Mouse (Mus musculus) hindbrain, postnatal 0 days (tissue): Measurements from ENCODE around the gene Lmo7. TPM values are rescaled to one million over a fixed set of nuclear protein-coding genes. Genes with fewer than 3 reads are reported as not detected.

Experiments
- ATAC-seq: fragments of 200-750 bp; cut with Nextera tagmentation; 2 replicates; pipeline ENCODE4 v1.8.0; 2017; ENCODE audit warnings: mild to moderate bottlenecking, moderate TSS enrichment, moderate library complexity
- DNase-seq: peaks from one replicate; pipeline ENCODE4 v3.0.0-alpha.2; 2015; ENCODE audit warnings: low spot score
- H3K27ac ChIP-seq: fragments of 300-500 bp; sonication (generic); 2 replicates; pipeline ENCODE4 v1.5.1; 2014; ENCODE audit warnings: mild to moderate bottlenecking
- H3K27me3 ChIP-seq: fragments of 300-500 bp; sonication (generic); 2 replicates; pipeline ENCODE4 v1.6.1; 2014; ENCODE audit warnings: low read length, mixed read lengths; ENCODE audit not compliant: insufficient read depth
- H3K36me3 ChIP-seq: fragments of 300-500 bp; sonication (generic); 2 replicates; pipeline ENCODE4 v1.6.1; 2014; ENCODE audit warnings: low read length, mixed read lengths; ENCODE audit not compliant: insufficient read depth
- H3K4me1 ChIP-seq: fragments of 300-500 bp; sonication (generic); 2 replicates; pipeline ENCODE4 v1.6.1; 2014; ENCODE audit warnings: antibody characterized with exemption, low read length, mixed read lengths; ENCODE audit not compliant: insufficient read depth
- H3K4me2 ChIP-seq: fragments of 300-500 bp; sonication (generic); 2 replicates; pipeline ENCODE4 v1.6.1; 2014; ENCODE audit warnings: low read depth, mild to moderate bottlenecking, low read length, moderate library complexity, mixed read lengths
- H3K4me3 ChIP-seq: fragments of 300-500 bp; sonication (generic); 2 replicates; pipeline ENCODE4 v1.5.1; 2014; ENCODE audit warnings: low read length
- H3K9ac ChIP-seq: fragments of 300-500 bp; sonication (generic); replicated peaks from 2 replicates; pipeline ENCODE4 v1.6.1; 2014; ENCODE audit warnings: mild to moderate bottlenecking, low read length, moderate library complexity, mixed read lengths
- H3K9me3 ChIP-seq: fragments of 300-500 bp; sonication (generic); 2 replicates; pipeline ENCODE4 v1.6.1; 2016; ENCODE audit warnings: low read length, mixed read lengths
- CTCF ChIP-seq: IDR thresholded peaks from 2 replicates; pipeline ENCODE4 v1.5.1; 2016; ENCODE audit warnings: antibody characterized with exemption, control low read depth, low read depth
- WGBS: fragments of 180-500 bp; shearing (Covaris S2); extraction: QIAGEN DNeasy Blood & Tissue Kit; methylation state at CpG from one replicate; pipeline ENCODE4 v1.1.7; 2014; 5-methylcytosine and 5-hydroxymethylcytosine counted together
- polyA plus RNA-seq: library from polyadenylated mRNA; unstranded; fragments of >200 nt; fragmentation: Nextera tagmentation; extraction: Ambion mirVana; gene quantifications from 2 replicates; pipeline ENCODE4 v1.2.1, GENCODE M21; 2015
- total RNA-seq: library from RNA; depleted of rRNA; stranded (reverse); fragments of >200 nt; gene quantifications from 2 replicates; pipeline ENCODE4 v1.2.3, GENCODE M21; 2014

The Lmo7 gene
- total and polyA plus RNA-seq, 2 experiments from 2014 or later: 2.3 to 10.6 TPM

GRCm38 (mm10) chr14:101806058-101806457 lies 76.3 kb downstream of the Lmo7 start:
- H3K36me3 ChIP-seq: no peaks in the 10 kb centered on the region
- H3K9me3 ChIP-seq: no peaks in the 10 kb centered on the region
- H3K27ac ChIP-seq: no peak overlapping the region
- ATAC-seq (no peak), DNase-seq (no peak)
- H3K4me3 ChIP-seq: no peak overlapping the region
- no peak for TF ChIP-seq CTCF
- H3K27me3 ChIP-seq: no peaks in the 10 kb centered on the region
- 53% methylated on average over 5 of the region's 5 CpGs for WGBS
- H3K4me2 ChIP-seq: no peak overlapping the region
- H3K9ac ChIP-seq: no peak overlapping the region
- no peaks in the 10 kb centered on the region for H3K4me1 ChIP-seq

GRCm38 (mm10) chr14:101806607-101807006 lies 76.8 kb downstream of the Lmo7 start:
- Histone ChIP-seq H3K9me3 (no peaks in the 10 kb centered on the region), H3K4me3 (no peak overlapping the region), H3K27me3 (no peaks in the 10 kb centered on the region), H3K27ac (no peak overlapping the region), H3K36me3 (no peaks in the 10 kb centered on the region), H3K4me2 (no peak overlapping the region), H3K9ac (no peak overlapping the region), H3K4me1 (no peaks in the 10 kb centered on the region)
- 41% methylated on average over 4 of the region's 4 CpGs for WGBS
- TF ChIP-seq CTCF: no peak
- ATAC-seq (no peak), DNase-seq (no peak)

GRCm38 (mm10) chr14:101816450-101816849 lies 86.7 kb downstream of the Lmo7 start:
- TF ChIP-seq CTCF: no peak
- Histone ChIP-seq H3K4me3 (no peak overlapping the region), H3K36me3 (no peaks in the 10 kb centered on the region), H3K4me1 (no peaks in the 10 kb centered on the region), H3K4me2 (no peak overlapping the region), H3K27ac (no peak overlapping the region), H3K9ac (no peak overlapping the region), H3K9me3 (no peaks in the 10 kb centered on the region), H3K27me3 (no peaks in the 10 kb centered on the region)
- ATAC-seq (peak; percentile 83), DNase-seq (peak; percentile 62)
- 54% methylated on average over 5 of the region's 5 CpGs for WGBS

GRCm38 (mm10) chr14:101822390-101822789 lies 92.6 kb downstream of the Lmo7 start:
- Histone ChIP-seq H3K4me2 (no peak overlapping the region), H3K27me3 (no peaks in the 10 kb centered on the region), H3K27ac (no peak overlapping the region), H3K9me3 (no peaks in the 10 kb centered on the region), H3K4me1 (no peaks in the 10 kb centered on the region), H3K9ac (no peak overlapping the region), H3K4me3 (no peak overlapping the region), H3K36me3 (no peaks in the 10 kb centered on the region)
- no peak for TF ChIP-seq CTCF
- ATAC-seq: no peak
- peak; percentile 12 for DNase-seq
- 86% methylated on average over 6 of the region's 6 CpGs for WGBS

- Histone ChIP-seq H3K9me3 (no peaks in the 10 kb centered on the region), H3K27me3 (no peaks in the 10 kb centered on the region), H3K27ac (no peak overlapping the region), H3K4me2 (no peak overlapping the region), H3K4me3 (no peak overlapping the region), H3K36me3 (no peaks in the 10 kb centered on the region), H3K9ac (no peak overlapping the region), H3K4me1 (no peaks in the 10 kb centered on the region)
- TF ChIP-seq CTCF: no peak
- DNase-seq: no peak
- ATAC-seq: no peak
- WGBS: 45% methylated on average over 4 of the region's 4 CpGs
Measured at GRCm38 (mm10) chr14:101822871-101823270, 93.1 kb downstream of the Lmo7 start.

- 58% methylated on average over 5 of the region's 5 CpGs for WGBS
- no peak overlapping the region for H3K4me2 ChIP-seq
- no peak overlapping the region for H3K4me3 ChIP-seq
Measured at GRCm38 (mm10) chr14:101829676-101830075, 99.9 kb downstream of the Lmo7 start.

GRCm38 (mm10) chr14:101830116-101830515 lies 100.4 kb downstream of the Lmo7 start:
- no peak overlapping the region for H3K4me2 ChIP-seq
- WGBS: 35% methylated on average over 6 of the region's 6 CpGs
- no peak for TF ChIP-seq CTCF
- H3K4me1 ChIP-seq: peaks cover 7% of the 10 kb centered on the region; the same call in 1 of the 2 replicates
- DNase-seq (peak; percentile 62), ATAC-seq (peak; percentile 84)
- no peaks in the 10 kb centered on the region for H3K27me3 ChIP-seq
- H3K4me3 ChIP-seq: no peak overlapping the region
- no peaks in the 10 kb centered on the region for H3K36me3 ChIP-seq
- H3K9me3 ChIP-seq: no peaks in the 10 kb centered on the region
- H3K27ac ChIP-seq: peak overlapping the region; percentile 12; the same call in 1 of the 2 replicates
- H3K9ac ChIP-seq: no peak overlapping the region

More at GRCm38 (mm10) chr14:101829676-101830075, 99.9 kb downstream of the Lmo7 start:
- TF ChIP-seq CTCF: no peak
- H3K9ac ChIP-seq: no peak overlapping the region
- H3K27ac ChIP-seq: peak overlapping the region; percentile 12; the same call in 1 of the 2 replicates
- no peaks in the 10 kb centered on the region for H3K27me3 ChIP-seq
- DNase-seq (no peak), ATAC-seq (no peak)
- no peaks in the 10 kb centered on the region for H3K9me3 ChIP-seq
- H3K4me1 ChIP-seq: peaks cover 7% of the 10 kb centered on the region; the same call in 1 of the 2 replicates
- H3K36me3 ChIP-seq: no peaks in the 10 kb centered on the region
